Mouse (Mus musculus) thymus, adult 2 months (tissue): ENCODE measurements around the gene Syp. TPM values are rescaled to one million over a fixed set of nuclear protein-coding genes. Genes with fewer than 3 reads are reported as not detected.

Experiments
- DNase-seq: peaks from one replicate; pipeline ENCODE4 v3.0.0; 2021
- H3K27ac ChIP-seq: fragments of 200-500 bp; 2 replicates; pipeline ENCODE4 v1.5.1; 2012; ENCODE audit warnings: low read length, control low read depth; ENCODE audit not compliant: control insufficient read depth, insufficient read depth
- H3K27me3 ChIP-seq: fragments of 200-500 bp; 2 replicates; pipeline ENCODE4 v1.6.1; 2012; ENCODE audit warnings: mild to moderate bottlenecking, low read length, moderate library complexity, mixed read lengths; ENCODE audit not compliant: control insufficient read depth, insufficient read depth
- H3K36me3 ChIP-seq: fragments of 200-500 bp; 2 replicates; pipeline ENCODE4 v1.6.1; 2012; ENCODE audit warnings: mild to moderate bottlenecking, low read length, moderate library complexity; ENCODE audit not compliant: control insufficient read depth, insufficient read depth
- H3K4me1 ChIP-seq: fragments of 200-500 bp; replicated peaks from 2 replicates; pipeline ENCODE4 v1.6.1; 2012; ENCODE audit warnings: low read length; ENCODE audit not compliant: control insufficient read depth, insufficient read depth
- H3K4me3 ChIP-seq: fragments of 200-500 bp; 2 replicates; pipeline ENCODE4 v1.5.1; 2012; ENCODE audit warnings: mild to moderate bottlenecking, low read length, control low read depth, moderate library complexity; ENCODE audit not compliant: control insufficient read depth, insufficient read depth
- CTCF ChIP-seq: fragments of 200-500 bp; IDR thresholded peaks from 2 replicates; pipeline ENCODE4 v1.5.1; 2012; ENCODE audit warnings: mild to moderate bottlenecking, control low read depth, low read length, moderate library complexity, borderline replicate concordance; ENCODE audit not compliant: control insufficient read depth, poor library complexity, insufficient read depth; ENCODE audit errors: extremely low read depth
- POLR2A ChIP-seq: fragments of 200-500 bp; IDR thresholded peaks from 2 replicates; pipeline ENCODE4 v1.6.1; 2012; ENCODE audit warnings: mild to moderate bottlenecking, low read length, control low read depth, moderate library complexity; ENCODE audit not compliant: control insufficient read depth, poor library complexity, insufficient read depth; ENCODE audit errors: extremely low read depth
- WGBS: fragments of 180-500 bp; shearing (Covaris S2); methylation state at CpG from one replicate; pipeline ENCODE4 v1.1.7; 2018; 5-methylcytosine and 5-hydroxymethylcytosine counted together
- polyA plus RNA-seq: library from polyadenylated mRNA; depleted of rRNA; stranded (reverse); fragments of >200 nt; gene quantifications from 2 replicates; pipeline ENCODE4 v1.2.3, GENCODE M21; 2012; rRNA removed

The Syp gene
- polyA plus RNA-seq, 1 experiment = 1.8 TPM

DNA sequence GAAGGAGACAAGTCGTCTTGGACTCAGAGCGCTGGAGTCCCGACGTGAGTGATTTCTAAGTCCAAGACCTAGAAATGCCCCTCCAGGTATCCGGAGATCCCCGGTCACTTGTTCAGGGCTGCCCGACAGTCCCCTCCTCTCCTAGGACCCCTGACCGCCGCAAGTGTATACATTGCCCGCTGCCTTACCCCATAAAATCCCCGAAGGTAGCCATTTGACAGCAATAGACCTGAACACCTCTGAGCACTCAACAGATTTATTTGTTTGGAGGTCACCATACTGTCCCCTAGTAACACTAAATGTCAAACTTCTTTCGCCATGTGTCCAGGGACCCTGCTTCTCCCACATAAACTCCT, 41.8 kb downstream of the Syp start:
- H3K4me1 ChIP-seq = 0 out of 2 replicates have a peak, but pooled peaks cover 3% of the 10 kb centered on the region
- no peaks in the 10 kb centered on the region for H3K36me3 ChIP-seq
- TF ChIP-seq CTCF (no peak), POLR2A (no peak)
- no peak overlapping the region for H3K4me3 ChIP-seq
- H3K27ac ChIP-seq = no peak overlapping the region
- no peaks in the 10 kb centered on the region for H3K27me3 ChIP-seq
- 18% methylated on average over 12 of the region's 12 CpGs for WGBS
- DNase-seq = no peak

GRCm38 (mm10) chrX:7680864-7681263, 42.6 kb downstream of the Syp start, which contains the start of gene Magix:
Gene Magix (minus strand): TSS chrX:7681251.
- Histone ChIP-seq H3K4me3 (no peak within 1 kb of the TSS), H3K27me3 (no peaks in the 10 kb centered on the region), H3K4me1 (0 out of 2 replicates have a peak, but pooled peaks cover 3% of the 10 kb centered on the region), H3K36me3 (no peaks in the 10 kb centered on the region), H3K27ac (no peak within 1 kb of the TSS)
- no peak for DNase-seq
- 93% methylated on average over 14 of the region's 14 CpGs for WGBS
- TF ChIP-seq CTCF = no peak
- no peak for TF ChIP-seq POLR2A

DNA sequence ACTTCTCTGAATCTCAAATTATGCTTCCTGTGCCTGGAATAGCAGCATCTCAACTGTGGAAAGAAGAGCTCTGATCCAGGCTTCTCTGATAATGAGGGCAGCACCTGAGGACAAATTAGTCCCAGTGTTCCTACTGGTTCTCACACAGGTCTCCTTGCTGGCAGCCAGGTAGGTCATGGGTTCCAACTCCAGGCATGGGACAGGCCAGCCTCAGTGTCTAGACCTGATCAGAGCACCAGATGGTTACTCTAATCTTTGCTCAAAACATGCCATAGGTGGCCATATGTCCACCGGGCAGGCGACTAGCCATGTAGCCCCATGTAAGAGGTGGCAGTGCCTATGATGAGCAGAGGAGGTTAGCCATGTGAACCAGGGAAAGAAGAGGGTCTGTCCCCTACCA, 50.0 kb downstream of the Syp start:
- H3K4me3 ChIP-seq = no peak overlapping the region
- no peak for DNase-seq
- TF ChIP-seq POLR2A = no peak
- TF ChIP-seq CTCF = no peak
- no peaks in the 10 kb centered on the region for H3K27me3 ChIP-seq
- no peak overlapping the region for H3K27ac ChIP-seq
- H3K4me1 ChIP-seq = no peaks in the 10 kb centered on the region
- WGBS = 100% methylated on average over 2 of the region's 2 CpGs
- H3K36me3 ChIP-seq = no peaks in the 10 kb centered on the region

DNA sequence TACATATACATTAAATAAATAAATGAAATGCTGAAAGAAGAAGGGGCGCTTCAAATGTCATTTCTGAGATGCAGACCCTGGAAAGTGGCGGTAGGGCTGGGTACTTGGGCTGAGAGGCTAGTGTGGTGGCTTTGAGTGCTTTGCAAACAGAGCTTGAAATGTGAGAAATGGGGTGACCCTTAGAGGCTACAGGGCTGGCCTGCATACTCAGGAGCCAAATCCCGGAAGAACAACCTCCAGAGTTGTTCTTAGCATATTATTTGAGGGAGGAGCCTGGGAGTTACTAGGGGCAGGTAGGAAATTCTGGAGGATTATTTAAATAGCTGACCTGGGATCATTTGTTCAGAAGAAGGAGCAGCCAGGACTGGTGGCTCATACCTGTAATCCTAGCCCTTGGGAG, 52.2 kb downstream of the Syp start:
- TF ChIP-seq CTCF = no peak
- no peak for TF ChIP-seq POLR2A

GRCm38 (mm10) chrX:7692862-7693261, 54.6 kb downstream of the Syp start:
- DNase-seq = peak; percentile 34
- 30% methylated on average over 4 of the region's 4 CpGs for WGBS
- H3K4me3 ChIP-seq = no peak overlapping the region
- no peaks in the 10 kb centered on the region for H3K27me3 ChIP-seq
- 0 out of 2 replicates have a peak, but pooled peaks cover 2% of the 10 kb centered on the region for H3K4me1 ChIP-seq
- H3K27ac ChIP-seq = no peak overlapping the region
- no peak for TF ChIP-seq POLR2A
- TF ChIP-seq CTCF = no peak
- H3K36me3 ChIP-seq = no peaks in the 10 kb centered on the region

More for the DNA sequence above, 52.2 kb downstream of the Syp start:
- H3K27ac ChIP-seq = no peak overlapping the region
- no peaks in the 10 kb centered on the region for H3K36me3 ChIP-seq
- H3K27me3 ChIP-seq = no peaks in the 10 kb centered on the region
- no peak for DNase-seq
- 91% methylated on average over 3 of the region's 3 CpGs for WGBS
- H3K4me3 ChIP-seq = no peak overlapping the region
- H3K4me1 ChIP-seq = no peaks in the 10 kb centered on the region

- TF ChIP-seq POLR2A = no peak
- no peak for TF ChIP-seq CTCF
- H3K4me3 ChIP-seq = no peak overlapping the region
Observed at GRCm38 (mm10) chrX:7696520-7696919, 58.2 kb downstream of the Syp start.

DNA sequence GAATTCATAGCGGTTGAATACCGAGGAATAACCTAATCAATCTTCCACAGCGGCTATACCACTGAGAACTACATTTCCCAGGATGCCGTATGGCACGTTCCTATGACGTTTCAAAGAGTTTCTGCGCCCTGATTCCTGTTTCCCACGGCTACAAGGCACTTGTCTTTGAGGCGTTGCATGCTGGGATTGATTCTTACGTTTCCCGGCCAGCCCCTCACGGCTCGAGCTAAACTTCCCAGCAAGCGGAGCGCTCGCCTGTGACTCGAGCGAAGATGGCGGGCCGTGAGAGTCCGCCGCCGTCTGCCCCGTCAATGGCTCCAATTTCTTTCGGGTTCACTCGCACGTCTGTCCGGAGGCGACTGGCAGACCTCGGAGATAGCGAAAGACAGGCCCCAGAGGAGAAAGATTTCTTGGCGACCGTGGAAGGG, 58.7 kb downstream of the Syp start, which contains the start of gene Gpkow:
Gene Gpkow, plus strand, starts transcription at position 178 of the 428 bp plus-strand sequence.
- Histone ChIP-seq H3K4me1 (peaks cover 10% of the 10 kb centered on the region), H3K27ac (no peak within 1 kb of the TSS), H3K36me3 (no peaks in the 10 kb centered on the region), H3K27me3 (no peaks in the 10 kb centered on the region), H3K4me3 (peak within 1 kb of the TSS; percentile 89)
- 2% methylated on average over 33 of the region's 33 CpGs for WGBS
- DNase-seq = peak; percentile 80
- no peak for TF ChIP-seq CTCF
- peak; percentile 53; the same call in 1 of the 2 replicates for TF ChIP-seq POLR2A

More at GRCm38 (mm10) chrX:7696520-7696919, 58.2 kb downstream of the Syp start:
- WGBS = 39% methylated on average over 6 of the region's 6 CpGs
- H3K4me1 ChIP-seq = peaks cover 10% of the 10 kb centered on the region
- no peak overlapping the region for H3K27ac ChIP-seq
- DNase-seq = no peak
- no peaks in the 10 kb centered on the region for H3K27me3 ChIP-seq
- H3K36me3 ChIP-seq = no peaks in the 10 kb centered on the region

Other genes with a start within 250 kb of the Syp start
- 7.7 and 10.3 TPM in 2 replicates for gene Foxp3, start 64.8 kb upstream of the Syp start, polyA plus RNA-seq
- gene Ppp1r3f, start 64.2 kb upstream of the Syp start, polyA plus RNA-seq = 5.5 and 5.8 TPM in 2 replicates
- 34.1 and 35.7 TPM in 2 replicates for gene Ccdc22, start 33.0 kb upstream of the Syp start, polyA plus RNA-seq
- gene Cacna1f, start 31.4 kb upstream of the Syp start, polyA plus RNA-seq = 0.04 and 0.12 TPM in 2 replicates
- gene Prickle3, start 18.8 kb downstream of the Syp start, polyA plus RNA-seq = 29.7 TPM in 2 replicates
- gene Plp2, start 32.9 kb downstream of the Syp start, polyA plus RNA-seq = 144 and 149 TPM in 2 replicates
- gene Magix, start 42.8 kb downstream of the Syp start, polyA plus RNA-seq = 0.82 and 3.0 TPM in 2 replicates
- 12.2 and 12.8 TPM in 2 replicates for gene Gpkow, start 58.7 kb downstream of the Syp start, polyA plus RNA-seq
- gene Wdr45, start 75.9 kb downstream of the Syp start, polyA plus RNA-seq = 86.6 and 105 TPM in 2 replicates
- 1.8 and 1.9 TPM in 2 replicates for gene Gm45208, start 83.8 kb downstream of the Syp start, polyA plus RNA-seq
- gene Praf2, start 90.0 kb downstream of the Syp start, polyA plus RNA-seq = 39.9 and 44.4 TPM in 2 replicates
- gene Ccdc120, start 112.4 kb downstream of the Syp start, polyA plus RNA-seq = 6.8 and 9.3 TPM in 2 replicates
- 26.4 and 29.5 TPM in 2 replicates for gene Tfe3, start 124.1 kb downstream of the Syp start, polyA plus RNA-seq
- 68.4 and 73.1 TPM in 2 replicates for gene Gripap1, start 151.3 kb downstream of the Syp start, polyA plus RNA-seq
- gene Kcnd1, start 183.8 kb downstream of the Syp start, polyA plus RNA-seq = 1.1 TPM in 2 replicates
- gene Otud5, start 202.9 kb downstream of the Syp start, polyA plus RNA-seq = 112 TPM in 2 replicates
- gene Pim2, start 239.8 kb downstream of the Syp start, polyA plus RNA-seq = 53.6 and 54.6 TPM in 2 replicates
- gene Slc35a2, start 245.6 kb downstream of the Syp start, polyA plus RNA-seq = 81.7 and 100 TPM in 2 replicates